Mouse (Mus musculus) ES-E14 (cell line): ENCODE results near the gene Gna12.

ENCODE experiments used
- CHD2 ChIP-seq: IDR thresholded peaks from 2 replicates; pipeline ENCODE4 v1.6.1; 2014; ENCODE audit warnings: mild to moderate bottlenecking, low read depth, low read length, inconsistent platforms
- MAFK ChIP-seq: IDR thresholded peaks from 2 replicates; pipeline ENCODE4 v1.6.1; 2014; ENCODE audit warnings: mild to moderate bottlenecking, low read depth, low read length, inconsistent platforms; ENCODE audit not compliant: insufficient read depth
- ZNF384 ChIP-seq: IDR thresholded peaks from 2 replicates; pipeline ENCODE4 v1.6.1; 2012; ENCODE audit warnings: low read depth, low read length, inconsistent platforms

GRCm38 (mm10) chr5:140815059-140815728 is 15.0 kb downstream of the Gna12 start:
- no peak for TF ChIP-seq ZNF384
- TF ChIP-seq MAFK: no peak
- TF ChIP-seq CHD2: no peak
